Mouse (Mus musculus) left cerebral cortex, postnatal 36 days (tissue): ENCODE results near the gene Abhd16a. TPM values are rescaled to one million over a fixed set of nuclear protein-coding genes. Genes with fewer than 3 reads are reported as not detected.

ENCODE experiments used
- DNase-seq, 2 experiments: peaks; one replicate each; pipeline ENCODE4 v3.0.0; 2021 to 2022; ENCODE audit warnings: low spot score in 2 of 2, mixed read lengths in 1 of 2
- intact Hi-C: fragments of 180-260 bp; cut with DNase I; formaldehyde crosslinking; loops from one replicate; pipeline ENCODE4 v1.15.1; 2025
- total RNA-seq, 2 experiments: library from RNA; stranded (reverse); gene quantifications; 2 replicates each; pipeline ENCODE4 v1.2.3; 2021

Abhd16a gene
- total RNA-seq, 2 experiments from 2014 or later: 115 to 117 TPM

GRCm38 (mm10) chr17:35058911-35059892 is 29.9 kb upstream of the Abhd16a start, which contains the start of gene Ddah2:
Ddah2 (plus strand) TSS chr17:35059035.
- peak; percentile 55 to 62 for DNase-seq
- intact Hi-C loops: loop anchor here (2.0 kb wide), 1 partner anchor 38 kb away; no protein-coding TSS in a partner anchor

GRCm38 (mm10) chr17:35060071-35060470 is 29.0 kb upstream of the Abhd16a start:
- intact Hi-C loops: no loop called here
- DNase-seq: no peak

GRCm38 (mm10) chr17:35060737-35061297 is 28.2 kb upstream of the Abhd16a start:
- intact Hi-C loops: no loop called here
- DNase-seq: no peak

- no peak for DNase-seq
- intact Hi-C loops: no loop called here
These were observed 27.8 kb upstream of the Abhd16a start for GRCm38 (mm10) chr17:35061299-35061698.

GRCm38 (mm10) chr17:35063466-35063865 is 25.6 kb upstream of the Abhd16a start:
- intact Hi-C loops: no loop called here
- DNase-seq: no peak

GRCm38 (mm10) chr17:35064378-35064877 is 24.6 kb upstream of the Abhd16a start:
- intact Hi-C loops: no loop called here
- DNase-seq: no peak

- DNase-seq: no peak
- intact Hi-C loops: no loop called here
These were observed 23.8 kb upstream of the Abhd16a start, which contains the start of gene Ly6g6c for GRCm38 (mm10) chr17:35064951-35065947. Ly6g6c (plus strand) TSS chr17:35065388.

- intact Hi-C loops: no loop called here
- DNase-seq: no peak
These were observed 23.0 kb upstream of the Abhd16a start, which contains the start of gene Mpig6b for GRCm38 (mm10) chr17:35066084-35066483. Mpig6b (minus strand) TSS chr17:35066184.

GRCm38 (mm10) chr17:35068213-35068914 is 20.7 kb upstream of the Abhd16a start:
- intact Hi-C loops: no loop called here
- no peak for DNase-seq

- DNase-seq: no peak
- intact Hi-C loops: no loop called here
These were observed 18.4 kb upstream of the Abhd16a start for GRCm38 (mm10) chr17:35070556-35071229.

GRCm38 (mm10) chr17:35071454-35071853 is 17.6 kb upstream of the Abhd16a start:
- intact Hi-C loops: no loop called here
- no peak for DNase-seq

- no peak for DNase-seq
- intact Hi-C loops: no loop called here
These were observed 15.0 kb upstream of the Abhd16a start for GRCm38 (mm10) chr17:35074097-35074496.

- DNase-seq: no peak
- intact Hi-C loops: no loop called here
These were observed 12.4 kb upstream of the Abhd16a start, which contains the start of gene Ly6g6e for GRCm38 (mm10) chr17:35076507-35077176. Ly6g6e (plus strand) TSS chr17:35076902.

- intact Hi-C loops: no loop called here
These were observed 11.8 kb upstream of the Abhd16a start for GRCm38 (mm10) chr17:35077285-35077684.

GRCm38 (mm10) chr17:35077786-35078233 is 11.3 kb upstream of the Abhd16a start, which contains the start of gene Ly6g6d:
Ly6g6d (minus strand) TSS chr17:35078065.
- intact Hi-C loops: no loop called here
- no peak for DNase-seq

More at GRCm38 (mm10) chr17:35077285-35077684, 11.8 kb upstream of the Abhd16a start:
- DNase-seq: no peak

GRCm38 (mm10) chr17:35079778-35080177 is 9.3 kb upstream of the Abhd16a start:
- intact Hi-C loops: no loop called here

GRCm38 (mm10) chr17:35080248-35080647 is 8.8 kb upstream of the Abhd16a start:
- intact Hi-C loops: no loop called here
- DNase-seq: no peak

More at GRCm38 (mm10) chr17:35079778-35080177, 9.3 kb upstream of the Abhd16a start:
- no peak for DNase-seq
